Mouse (Mus musculus): Measurements from ENCODE around the gene Atp6v1g1. TPM values are rescaled to one million over a fixed set of nuclear protein-coding genes. Genes with fewer than 3 reads are reported as not detected.
A peak's percentile ranks its signal among the peaks of the same experiment; 100 is the strongest.

The Atp6v1g1 gene
- total RNA-seq, 4 experiments from 2014 or later = 110 to 144 (median 128) TPM

- DNase-seq (ENCODE audit: low spot score in 2 of 2) = no peak
These were observed 2.0 kb downstream of the Atp6v1g1 start for GRCm38 (mm10) chr4:63546441-63547055.

- no peak for DNase-seq (ENCODE audit: low spot score in 2 of 2)
These were observed 3.2 kb downstream of the Atp6v1g1 start for GRCm38 (mm10) chr4:63547799-63548198.

- DNase-seq (ENCODE audit: low spot score in 2 of 2) = no peak
These were observed 3.9 kb downstream of the Atp6v1g1 start for GRCm38 (mm10) chr4:63548491-63548890.

GRCm38 (mm10) chr4:63550908-63551307 is 6.3 kb downstream of the Atp6v1g1 start:
- DNase-seq (ENCODE audit: low spot score in 2 of 2) = no peak

GRCm38 (mm10) chr4:63552865-63553264 is 8.3 kb downstream of the Atp6v1g1 start:
- no peak for DNase-seq (ENCODE audit: low spot score in 2 of 2)

GRCm38 (mm10) chr4:63553789-63554576 is 9.4 kb downstream of the Atp6v1g1 start:
- no peak for DNase-seq (ENCODE audit: low spot score in 2 of 2)

- no peak for DNase-seq (ENCODE audit: low spot score in 2 of 2)
These were observed 10.0 kb downstream of the Atp6v1g1 start for GRCm38 (mm10) chr4:63554616-63555015.

GRCm38 (mm10) chr4:63555111-63555510 is 10.5 kb downstream of the Atp6v1g1 start:
- no peak for DNase-seq (ENCODE audit: low spot score in 2 of 2)

GRCm38 (mm10) chr4:63556665-63557064 is 12.1 kb downstream of the Atp6v1g1 start:
- no peak for DNase-seq (ENCODE audit: low spot score in 2 of 2)

- no peak for DNase-seq (ENCODE audit: low spot score in 2 of 2)
These were observed 12.8 kb downstream of the Atp6v1g1 start for GRCm38 (mm10) chr4:63557124-63558059.

- DNase-seq (ENCODE audit: low spot score in 2 of 2) = peak in 1 of 2 experiments; percentile 47
These were observed 14.0 kb downstream of the Atp6v1g1 start, which contains the start of gene Tmem268 for GRCm38 (mm10) chr4:63558407-63559081. TSS of gene Tmem268 (plus strand) at chr4:63558781.

- no peak for DNase-seq (ENCODE audit: low spot score in 2 of 2)
These were observed 14.6 kb downstream of the Atp6v1g1 start for GRCm38 (mm10) chr4:63559127-63559697.

- no peak for DNase-seq (ENCODE audit: low spot score in 2 of 2)
These were observed 15.5 kb downstream of the Atp6v1g1 start for GRCm38 (mm10) chr4:63560079-63560478.

- DNase-seq (ENCODE audit: low spot score in 2 of 2) = no peak
These were observed 17.5 kb downstream of the Atp6v1g1 start for GRCm38 (mm10) chr4:63561861-63562675.

- DNase-seq (ENCODE audit: low spot score in 2 of 2) = no peak
These were observed 18.2 kb downstream of the Atp6v1g1 start for GRCm38 (mm10) chr4:63562742-63563141.

- no peak for DNase-seq (ENCODE audit: low spot score in 2 of 2)
These were observed 23.3 kb downstream of the Atp6v1g1 start for GRCm38 (mm10) chr4:63567712-63568390.

GRCm38 (mm10) chr4:63569322-63569721 is 24.8 kb downstream of the Atp6v1g1 start:
- no peak for DNase-seq (ENCODE audit: low spot score in 2 of 2)

- DNase-seq (ENCODE audit: low spot score in 2 of 2) = no peak
These were observed 25.7 kb downstream of the Atp6v1g1 start for GRCm38 (mm10) chr4:63570208-63570781.

- no peak for DNase-seq (ENCODE audit: low spot score in 2 of 2)
These were observed 28.0 kb downstream of the Atp6v1g1 start for GRCm38 (mm10) chr4:63572621-63573020.
